Comparison of ENCODE assay signal across 9 mouse cellular contexts in genomic region chr6:91104765-91105399, GRCm38 (mm10). TPM values are rescaled to one million over a fixed set of nuclear protein-coding genes. Genes with fewer than 3 reads are reported as not detected.
DNase-seq lines count a peak whose midpoint lies in the region; ATAC-seq lines count a peak whose summit lies in the region.
"Had no signal": no experiment of that assay in that cellular context is flagged by ENCODE, and none has a peak within 500 bp of the region (broad histone marks: within the 10 kb centered on the region; RNA-seq: fewer than 3 reads in every experiment).

No protein-coding gene starts in this region.

- no peaks in the 10 kb centered on the region for H3K36me3 ChIP-seq in embryonic facial prominence, embryonic 12.5 days
- no peaks in the 10 kb centered on the region; the same call in 1 of the 2 replicates for H3K36me3 ChIP-seq in splenic B cell, adult 2 months (ENCODE audit: control insufficient read depth, insufficient read depth, low read length, poor library complexity, severe bottlenecking)

- WGBS in embryonic facial prominence, embryonic 12.5 days = 48% methylated on average over 3 of the region's 3 CpGs

- ATAC-seq in embryonic facial prominence, embryonic 12.5 days (ENCODE audit: insufficient number of reproducible peaks, insufficient read depth, low FRiP score, low TSS enrichment) = no peak

- peaks cover 13% of the 10 kb centered on the region; the same call in 1 of the 2 replicates for H3K4me1 ChIP-seq in embryonic facial prominence, embryonic 12.5 days

- H3K27ac ChIP-seq in embryonic facial prominence, embryonic 12.5 days = 0 out of 2 replicates have a peak overlapping the region, but pooled peaks have one; percentile 25
- H3K27ac ChIP-seq: left cerebral cortex, adult 2 months had no signal

- no peaks in the 10 kb centered on the region for H3K9me3 ChIP-seq in embryonic facial prominence, embryonic 12.5 days

- H3K4me2 ChIP-seq in embryonic facial prominence, embryonic 12.5 days (replicated peaks) = no peak overlapping the region

- peak; percentile 13 for DNase-seq in ovary, postnatal 36 days (ENCODE audit: low spot score)
- no peak for DNase-seq in ovary, adult 18-20 months (ENCODE audit: low spot score)
- peak; percentile 77 to 80 for DNase-seq in kidney, postnatal 36 days
- DNase-seq in splenic B cell, adult 2 months (ENCODE audit: low read depth, low spot score) = peak; percentile 67
- no peak for DNase-seq in layer of hippocampus, postnatal 14 days (ENCODE audit: low spot score in 2 of 2)
- no peak for DNase-seq in frontal cortex, postnatal 10 days (ENCODE audit: low spot score in 2 of 2)
- no peak for DNase-seq in gastrocnemius, adult 8-10 months (ENCODE audit: low spot score in 2 of 2)

- H3K4me3 ChIP-seq in embryonic facial prominence, embryonic 12.5 days = no peak overlapping the region
- H3K4me3 ChIP-seq: left cerebral cortex, adult 2 months had no signal

- H3K9ac ChIP-seq in embryonic facial prominence, embryonic 12.5 days = no peak overlapping the region

- no peaks in the 10 kb centered on the region for H3K27me3 ChIP-seq in embryonic facial prominence, embryonic 12.5 days
- H3K27me3 ChIP-seq in splenic B cell, adult 2 months (ENCODE audit: control insufficient read depth, insufficient read depth, low read length, poor library complexity, severe bottlenecking) = no peaks in the 10 kb centered on the region

RNA-seq across cellular contexts. Expression of gene Nup210, which starts 11.7 kb away (rescaled TPM):
- polyA plus RNA-seq in embryonic facial prominence, embryonic 12.5 days (2016; fragmentation: Nextera tagmentation; extraction: Ambion mirVana) = 9.5 and 9.7 TPM in 2 replicates
- total RNA-seq in layer of hippocampus, postnatal 14 days (2021) = 10 to 100 TPM; 26.2 to 30.0 TPM
- 10 to 100 TPM; 20.1 to 27.6 (median 21.6) TPM for total RNA-seq in gastrocnemius, adult 8-10 months (2022)

RNA-seq across cellular contexts. Expression of gene Hdac11, which starts 51.6 kb away (rescaled TPM):
- polyA plus RNA-seq in embryonic facial prominence, embryonic 12.5 days (2016; fragmentation: Nextera tagmentation; extraction: Ambion mirVana) = 16.7 and 16.8 TPM in 2 replicates
- 100 to 1,000 TPM; 112 to 113 TPM for total RNA-seq in layer of hippocampus, postnatal 14 days (2021)
- total RNA-seq in gastrocnemius, adult 8-10 months (2022) = 1 to 10 TPM; 7.0 to 9.6 (median 8.6) TPM

Comparison
In these comparisons a context has a peak if more than half of its experiments do, and no peak if none do; other contexts are left out.
1. DNase-seq: peak in ovary, postnatal 36 days (single experiment), kidney, postnatal 36 days (2 of 2) and splenic B cell, adult 2 months (single experiment); none in ovary, adult 18-20 months (single experiment), layer of hippocampus, postnatal 14 days (0 of 2), frontal cortex, postnatal 10 days (0 of 2) and gastrocnemius, adult 8-10 months (0 of 2).
2. RNA of gene Hdac11, which starts 51.6 kb away (total RNA-seq): 112 to 113 TPM in layer of hippocampus, postnatal 14 days; 7.0 to 9.6 TPM in gastrocnemius, adult 8-10 months; every median in the first group is over 10 times any median in the second.